Comparison of ENCODE assay signal across 21 mouse cellular contexts in genomic region chr6:121524613-121524970, GRCm38 (mm10). TPM values are rescaled to one million over a fixed set of nuclear protein-coding genes. Genes with fewer than 3 reads are reported as not detected.
A peak's percentile ranks its signal among the peaks of the same experiment; 100 is the strongest.
DNase-seq lines count a peak whose midpoint lies in the region; ATAC-seq lines count a peak whose summit lies in the region.
"Had no signal": no experiment of that assay in that cellular context is flagged by ENCODE, and none has a peak within 500 bp of the region (broad histone marks: within the 10 kb centered on the region; RNA-seq: fewer than 3 reads in every experiment).

No protein-coding gene starts in this region.

- H3K4me1 ChIP-seq in heart, embryonic 14.5 days (ENCODE audit: control insufficient read depth in 2 of 2, insufficient read depth in 2 of 2, low read length in 2 of 2), result peaks cover 11 to 12% of the 10 kb centered on the region in 2 experiments; a peak in 3 of 4 replicates
- peaks cover 7% of the 10 kb centered on the region; the same call in 1 of the 2 replicates for H3K4me1 ChIP-seq in neural tube, embryonic 15.5 days
- H3K4me1 ChIP-seq in kidney, embryonic 16.5 days (ENCODE audit: insufficient read depth, low read length), result no peaks in the 10 kb centered on the region
- H3K4me1 ChIP-seq: embryonic facial prominence, embryonic 15.5 days; liver, embryonic 13.5 days; megakaryocyte, embryonic 14.5 days had no signal

- WGBS in heart, embryonic 14.5 days, result 52% methylated on average over 3 of the region's 3 CpGs
- WGBS in neural tube, embryonic 15.5 days, result 11% methylated on average over 3 of the region's 3 CpGs
- WGBS in kidney, embryonic 16.5 days, result 26% methylated on average over 3 of the region's 3 CpGs

- no peaks in the 10 kb centered on the region for H3K9me3 ChIP-seq in heart, embryonic 14.5 days (ENCODE audit: control insufficient read depth, low read length)
- H3K9me3 ChIP-seq in neural tube, embryonic 15.5 days (replicated peaks), result no peaks in the 10 kb centered on the region
- H3K9me3 ChIP-seq in kidney, embryonic 16.5 days (ENCODE audit: low read length), result no peaks in the 10 kb centered on the region
- H3K9me3 ChIP-seq: embryonic facial prominence, embryonic 15.5 days; heart, embryonic 10.5 days; hindbrain, embryonic 12.5 days; liver, embryonic 13.5 days; megakaryocyte, embryonic 14.5 days; neural tube, embryonic 13.5 days had no signal

- ATAC-seq in heart, embryonic 14.5 days (ENCODE audit: insufficient number of reproducible peaks, insufficient read depth, low FRiP score, low read depth), result no peak
- no peak for ATAC-seq in neural tube, embryonic 15.5 days (ENCODE audit: low FRiP score)
- ATAC-seq in kidney, embryonic 16.5 days (ENCODE audit: low FRiP score, low TSS enrichment), result no peak
- ATAC-seq: forebrain, embryonic 16.5 days; inflammation-experienced regulatory T-cells, adult 6 months had no signal

- no peak for DNase-seq in heart, postnatal 36 days
- peak; percentile 35 for DNase-seq in neural tube, embryonic 10.5 days (ENCODE audit: extremely low spot score, low spot score)
- peak; percentile 67 for DNase-seq in embryo, embryonic 10.5 days (ENCODE audit: low spot score)
- peak; percentile 12 for DNase-seq in mesoderm, embryonic 11.5 days (ENCODE audit: low read depth, low spot score)
- DNase-seq: adrenal gland, postnatal 25 days; gastrocnemius, postnatal 14 days; liver, embryonic 13.5 days; lung, adult 2 months; midbrain, embryonic 14.5 days had no signal

- H3K27ac ChIP-seq in heart, embryonic 14.5 days (replicated peaks in 1 of 2; ENCODE audit: control insufficient read depth in 1 of 2, insufficient read depth in 1 of 2, low read depth in 2 of 2, low read length in 2 of 2), result peak overlapping the region in 1 of 2 experiments; percentile 45; a peak in 1 of 4 replicates
- H3K27ac ChIP-seq in neural tube, embryonic 15.5 days (replicated peaks), result no peak overlapping the region
- no peak overlapping the region for H3K27ac ChIP-seq in kidney, embryonic 16.5 days (ENCODE audit: low read length)
- H3K27ac ChIP-seq: embryonic facial prominence, embryonic 15.5 days; heart, embryonic 10.5 days; hindbrain, embryonic 12.5 days; kidney, postnatal 0 days; left cerebral cortex, adult 2 months; liver, embryonic 13.5 days; neural tube, embryonic 13.5 days had no signal

- no peak overlapping the region for H3K4me3 ChIP-seq in heart, embryonic 14.5 days (ENCODE audit: control insufficient read depth in 1 of 2, insufficient read depth in 1 of 2, low read depth in 1 of 2, low read length in 2 of 2)
- no peak overlapping the region for H3K4me3 ChIP-seq in neural tube, embryonic 15.5 days (replicated peaks)
- no peak overlapping the region for H3K4me3 ChIP-seq in kidney, embryonic 16.5 days (ENCODE audit: low read length)
- H3K4me3 ChIP-seq: embryonic facial prominence, embryonic 15.5 days; heart, embryonic 10.5 days; hindbrain, embryonic 12.5 days; left cerebral cortex, adult 2 months; liver, embryonic 13.5 days; megakaryocyte, embryonic 14.5 days; neural tube, embryonic 13.5 days had no signal

- H3K27me3 ChIP-seq in heart, embryonic 14.5 days (ENCODE audit: control insufficient read depth, insufficient read depth, low read length), result no peaks in the 10 kb centered on the region
- H3K27me3 ChIP-seq in neural tube, embryonic 15.5 days (replicated peaks), result no peaks in the 10 kb centered on the region
- no peaks in the 10 kb centered on the region for H3K27me3 ChIP-seq in kidney, embryonic 16.5 days (ENCODE audit: insufficient read depth, low read length)
- H3K27me3 ChIP-seq: embryonic facial prominence, embryonic 15.5 days; liver, embryonic 13.5 days; neural tube, embryonic 13.5 days had no signal

- H3K9ac ChIP-seq in heart, embryonic 14.5 days (ENCODE audit: low read length), result no peak overlapping the region
- no peak overlapping the region for H3K9ac ChIP-seq in neural tube, embryonic 15.5 days (replicated peaks)
- no peak overlapping the region for H3K9ac ChIP-seq in kidney, embryonic 16.5 days (replicated peaks; ENCODE audit: low read length)
- H3K9ac ChIP-seq: embryonic facial prominence, embryonic 15.5 days; hindbrain, embryonic 12.5 days; liver, embryonic 13.5 days; neural tube, embryonic 13.5 days had no signal

- intact Hi-C loops in heart, postnatal 36 days (cut with DNase I), result no loop called here

- peak overlapping the region; percentile 38 for H3K4me2 ChIP-seq in heart, embryonic 14.5 days (ENCODE audit: low read length)
- no peak overlapping the region for H3K4me2 ChIP-seq in neural tube, embryonic 15.5 days
- no peak overlapping the region for H3K4me2 ChIP-seq in kidney, embryonic 16.5 days (replicated peaks; ENCODE audit: low read depth, low read length)
- H3K4me2 ChIP-seq: embryonic facial prominence, embryonic 15.5 days; hindbrain, embryonic 12.5 days; liver, embryonic 13.5 days; neural tube, embryonic 13.5 days had no signal

- H3K36me3 ChIP-seq in heart, embryonic 14.5 days (ENCODE audit: control insufficient read depth, insufficient read depth, low read length), result no peaks in the 10 kb centered on the region
- H3K36me3 ChIP-seq in neural tube, embryonic 15.5 days, result no peaks in the 10 kb centered on the region
- no peaks in the 10 kb centered on the region for H3K36me3 ChIP-seq in kidney, embryonic 16.5 days (ENCODE audit: insufficient read depth, low read length)
- H3K36me3 ChIP-seq: embryonic facial prominence, embryonic 15.5 days; heart, embryonic 10.5 days; hindbrain, embryonic 12.5 days; liver, embryonic 13.5 days; neural tube, embryonic 13.5 days had no signal

RNA-seq across cellular contexts. Expression of gene Iqsec3, which starts 51.1 kb away (rescaled TPM):
- 0.03 TPM in 1 of 2 replicates, not detected in the other for polyA plus RNA-seq in heart, embryonic 14.5 days (2014; fragmentation: Nextera tagmentation; extraction: Ambion mirVana)
- under 1 TPM; 0.51 to 0.69 TPM for total RNA-seq in heart, postnatal 36 days (2021)
- polyA plus RNA-seq in neural tube, embryonic 15.5 days (2015; fragmentation: Nextera tagmentation; extraction: Ambion mirVana), result 14.6 and 18.7 TPM in 2 replicates
- 0.04 and 0.09 TPM in 2 replicates for polyA plus RNA-seq in kidney, embryonic 16.5 days (2015; fragmentation: Nextera tagmentation; extraction: Ambion mirVana)
- polyA plus RNA-seq: inflammation-experienced regulatory T-cells, adult 6 months; liver, embryonic 13.5 days had no signal

Comparison
In these comparisons a context has a peak if more than half of its experiments do, and no peak if none do; other contexts are left out.
1. DNase-seq: peak in neural tube, embryonic 10.5 days (single experiment), embryo, embryonic 10.5 days (single experiment) and mesoderm, embryonic 11.5 days (single experiment); none in heart, postnatal 36 days (0 of 2).
2. RNA of gene Iqsec3, which starts 51.1 kb away (polyA plus RNA-seq): 14.6 to 18.7 TPM in neural tube, embryonic 15.5 days; 0.04 to 0.09 TPM in kidney, embryonic 16.5 days and 0.03 TPM in heart, embryonic 14.5 days; every median in the first group is over 10 times any median in the second.